Mouse (Mus musculus): ENCODE results near the gene Lsm4.

Gene Lsm4

GRCm38 (mm10) chr8:70679404-70679803 is 6.4 kb downstream of the Lsm4 start:
- DNase-seq (ENCODE audit: low spot score) = no peak

GRCm38 (mm10) chr8:70680039-70680438 is 7.0 kb downstream of the Lsm4 start:
- no peak for DNase-seq (ENCODE audit: low spot score)

GRCm38 (mm10) chr8:70681410-70681809 is 8.4 kb downstream of the Lsm4 start:
- DNase-seq (ENCODE audit: low spot score) = no peak

- DNase-seq (ENCODE audit: low spot score) = peak; percentile 93
Measured at GRCm38 (mm10) chr8:70682193-70682592, 9.1 kb downstream of the Lsm4 start.

- no peak for DNase-seq (ENCODE audit: low spot score)
Measured at GRCm38 (mm10) chr8:70682692-70683091, 9.6 kb downstream of the Lsm4 start.

GRCm38 (mm10) chr8:70684291-70684690 is 11.2 kb downstream of the Lsm4 start:
- peak; percentile 74 for DNase-seq (ENCODE audit: low spot score)

GRCm38 (mm10) chr8:70687576-70687975 is 14.5 kb downstream of the Lsm4 start:
- DNase-seq (ENCODE audit: low spot score) = peak; percentile 86

- DNase-seq (ENCODE audit: low spot score) = no peak
Measured at GRCm38 (mm10) chr8:70688136-70688535, 15.1 kb downstream of the Lsm4 start.

GRCm38 (mm10) chr8:70689892-70690390 is 16.9 kb downstream of the Lsm4 start:
- peak; percentile 91 for DNase-seq (ENCODE audit: low spot score)

GRCm38 (mm10) chr8:70691230-70691629 is 18.2 kb downstream of the Lsm4 start:
- no peak for DNase-seq (ENCODE audit: low spot score)

GRCm38 (mm10) chr8:70691727-70692231 is 18.7 kb downstream of the Lsm4 start:
- no peak for DNase-seq (ENCODE audit: low spot score)

GRCm38 (mm10) chr8:70693636-70694035 is 20.6 kb downstream of the Lsm4 start:
- DNase-seq (ENCODE audit: low spot score) = no peak

- DNase-seq (ENCODE audit: low spot score) = no peak
Measured at GRCm38 (mm10) chr8:70695318-70696018, 22.4 kb downstream of the Lsm4 start.

GRCm38 (mm10) chr8:70696019-70696885 is 23.2 kb downstream of the Lsm4 start:
- DNase-seq (ENCODE audit: low spot score) = peak; percentile 87

- DNase-seq (ENCODE audit: low spot score) = no peak
Measured at GRCm38 (mm10) chr8:70696946-70697345, 23.9 kb downstream of the Lsm4 start.

- no peak for DNase-seq (ENCODE audit: low spot score)
Measured at GRCm38 (mm10) chr8:70697366-70698250, 24.6 kb downstream of the Lsm4 start.

- DNase-seq (ENCODE audit: low spot score) = peak; percentile 100
Measured at GRCm38 (mm10) chr8:70698310-70699109, 25.5 kb downstream of the Lsm4 start, which contains the start of gene Jund. Gene Jund, plus strand, starts transcription at chr8:70698949.

- no peak for DNase-seq (ENCODE audit: low spot score)
Measured at GRCm38 (mm10) chr8:70699116-70699833, 26.2 kb downstream of the Lsm4 start.

- DNase-seq (ENCODE audit: low spot score) = peak; percentile 86
Measured at GRCm38 (mm10) chr8:70699834-70700554, 26.9 kb downstream of the Lsm4 start.

- DNase-seq (ENCODE audit: low spot score) = peak; percentile 95
Measured at GRCm38 (mm10) chr8:70700555-70700922, 27.5 kb downstream of the Lsm4 start.

Measured in MN1 (cell line).